Mouse (Mus musculus): ENCODE results near the gene Prtg. TPM values are rescaled to one million over a fixed set of nuclear protein-coding genes. Genes with fewer than 3 reads are reported as not detected.

The Prtg gene
- 5.1 and 6.2 TPM in 2 replicates for polyA plus RNA-seq (2014; fragmentation: Nextera tagmentation; extraction: Ambion mirVana)

- peak; percentile 89 for ATAC-seq (ENCODE audit: low FRiP score)
- H3K9ac ChIP-seq (ENCODE audit: low read length): peak within 1 kb of the TSS; percentile 94
These were observed at the start of gene Prtg for GRCm38 (mm10) chr9:72806731-72807419. TSS of gene Prtg (plus strand) at chr9:72806874.

GRCm38 (mm10) chr9:72757143-72757542, 49.5 kb upstream of the Prtg start:
- DNase-seq (ENCODE audit: low spot score, missing footprints) (no peak), ATAC-seq (ENCODE audit: low FRiP score) (no peak)
- 89% methylated on average over 5 of the region's 5 CpGs for WGBS
- Histone ChIP-seq H3K27me3 (ENCODE audit: control insufficient read depth, insufficient read depth, low read length) (no peaks in the 10 kb centered on the region), H3K4me2 (no peak overlapping the region), H3K36me3 (ENCODE audit: control insufficient read depth, insufficient read depth, low read length) (no peaks in the 10 kb centered on the region), H3K9me3 (ENCODE audit: control insufficient read depth, low read length) (no peaks in the 10 kb centered on the region), H3K9ac (ENCODE audit: low read length) (no peak overlapping the region), H3K4me1 (ENCODE audit: control insufficient read depth, insufficient read depth, low read length) (peaks cover 4% of the 10 kb centered on the region; the same call in 1 of the 2 replicates), H3K27ac (ENCODE audit: low read depth, low read length) (no peak overlapping the region), H3K4me3 (ENCODE audit: low read depth, low read length) (no peak overlapping the region)

More at GRCm38 (mm10) chr9:72806731-72807419, at the start of gene Prtg:
- no peaks in the 10 kb centered on the region for H3K27me3 ChIP-seq (ENCODE audit: control insufficient read depth, insufficient read depth, low read length)
- H3K4me2 ChIP-seq: peak within 1 kb of the TSS; percentile 85
- peak within 1 kb of the TSS; percentile 88 for H3K4me3 ChIP-seq (ENCODE audit: low read depth, low read length)
- peak within 1 kb of the TSS; percentile 94 for H3K27ac ChIP-seq (ENCODE audit: low read depth, low read length)
- WGBS: under 1% methylated on average over 55 of the region's 57 CpGs
- H3K4me1 ChIP-seq (ENCODE audit: control insufficient read depth, insufficient read depth, low read length): peaks cover 26% of the 10 kb centered on the region
- no peaks in the 10 kb centered on the region for H3K36me3 ChIP-seq (ENCODE audit: control insufficient read depth, insufficient read depth, low read length)
- peak; percentile 98 for DNase-seq (ENCODE audit: low spot score, missing footprints)
- no peaks in the 10 kb centered on the region for H3K9me3 ChIP-seq (ENCODE audit: control insufficient read depth, low read length)

GRCm38 (mm10) chr9:72758705-72759131, 48.0 kb upstream of the Prtg start:
- DNase-seq (ENCODE audit: low spot score, missing footprints) (no peak), ATAC-seq (ENCODE audit: low FRiP score) (no peak)
- Histone ChIP-seq H3K36me3 (ENCODE audit: control insufficient read depth, insufficient read depth, low read length) (no peaks in the 10 kb centered on the region), H3K27me3 (ENCODE audit: control insufficient read depth, insufficient read depth, low read length) (no peaks in the 10 kb centered on the region), H3K9me3 (ENCODE audit: control insufficient read depth, low read length) (no peaks in the 10 kb centered on the region), H3K4me2 (no peak overlapping the region), H3K4me3 (ENCODE audit: low read depth, low read length) (no peak overlapping the region), H3K9ac (ENCODE audit: low read length) (no peak overlapping the region), H3K27ac (ENCODE audit: low read depth, low read length) (no peak overlapping the region), H3K4me1 (ENCODE audit: control insufficient read depth, insufficient read depth, low read length) (peaks cover 3% of the 10 kb centered on the region; the same call in 1 of the 2 replicates)
- 63% methylated on average over 8 of the region's 8 CpGs for WGBS

- ATAC-seq (ENCODE audit: low FRiP score) (no peak), DNase-seq (ENCODE audit: low spot score, missing footprints) (no peak)
- 57% methylated on average over 3 of the region's 3 CpGs for WGBS
- H3K27me3 ChIP-seq (ENCODE audit: control insufficient read depth, insufficient read depth, low read length): no peaks in the 10 kb centered on the region
- H3K9ac ChIP-seq (ENCODE audit: low read length): no peak overlapping the region
- no peaks in the 10 kb centered on the region for H3K36me3 ChIP-seq (ENCODE audit: control insufficient read depth, insufficient read depth, low read length)
- H3K4me2 ChIP-seq: no peak overlapping the region
- H3K4me1 ChIP-seq (ENCODE audit: control insufficient read depth, insufficient read depth, low read length): no peaks in the 10 kb centered on the region
- no peak overlapping the region for H3K27ac ChIP-seq (ENCODE audit: low read depth, low read length)
- no peaks in the 10 kb centered on the region for H3K9me3 ChIP-seq (ENCODE audit: control insufficient read depth, low read length)
- no peak overlapping the region for H3K4me3 ChIP-seq (ENCODE audit: low read depth, low read length)
These were observed 43.5 kb upstream of the Prtg start for GRCm38 (mm10) chr9:72763050-72763718.

- no peaks in the 10 kb centered on the region for H3K4me1 ChIP-seq (ENCODE audit: control insufficient read depth, insufficient read depth, low read length)
- peak overlapping the region; percentile 24 for H3K4me3 ChIP-seq (ENCODE audit: low read depth, low read length)
- no peaks in the 10 kb centered on the region for H3K36me3 ChIP-seq (ENCODE audit: control insufficient read depth, insufficient read depth, low read length)
- no peaks in the 10 kb centered on the region for H3K9me3 ChIP-seq (ENCODE audit: control insufficient read depth, low read length)
- peak; percentile 75 for ATAC-seq (ENCODE audit: low FRiP score)
- DNase-seq (ENCODE audit: low spot score, missing footprints): peak; percentile 98
- no peak overlapping the region for H3K27ac ChIP-seq (ENCODE audit: low read depth, low read length)
- H3K27me3 ChIP-seq (ENCODE audit: control insufficient read depth, insufficient read depth, low read length): no peaks in the 10 kb centered on the region
- H3K4me2 ChIP-seq: peak overlapping the region; percentile 56
- H3K9ac ChIP-seq (ENCODE audit: low read length): peak overlapping the region; percentile 54
- 1% methylated on average over 17 of the region's 17 CpGs for WGBS
These were observed 39.8 kb upstream of the Prtg start for GRCm38 (mm10) chr9:72766789-72767349.

- no peak for DNase-seq (ENCODE audit: low spot score, missing footprints)
- peaks cover 5% of the 10 kb centered on the region for H3K4me1 ChIP-seq (ENCODE audit: control insufficient read depth, insufficient read depth, low read length)
- H3K9ac ChIP-seq (ENCODE audit: low read length): no peak overlapping the region
- H3K27ac ChIP-seq (ENCODE audit: low read depth, low read length): no peak overlapping the region
- H3K4me3 ChIP-seq (ENCODE audit: low read depth, low read length): no peak overlapping the region
- H3K4me2 ChIP-seq: no peak overlapping the region
- WGBS: 95% methylated on average over 4 of the region's 4 CpGs
- H3K27me3 ChIP-seq (ENCODE audit: control insufficient read depth, insufficient read depth, low read length): no peaks in the 10 kb centered on the region
- no peaks in the 10 kb centered on the region; the same call in 1 of the 2 replicates for H3K36me3 ChIP-seq (ENCODE audit: control insufficient read depth, insufficient read depth, low read length)
- H3K9me3 ChIP-seq (ENCODE audit: control insufficient read depth, low read length): no peaks in the 10 kb centered on the region
- ATAC-seq (ENCODE audit: low FRiP score): no peak
These were observed 31.7 kb upstream of the Prtg start for GRCm38 (mm10) chr9:72775022-72775421.

GRCm38 (mm10) chr9:72779004-72779403, 27.7 kb upstream of the Prtg start:
- 60% methylated on average over 11 of the region's 11 CpGs for WGBS
- DNase-seq (ENCODE audit: low spot score, missing footprints) (no peak), ATAC-seq (ENCODE audit: low FRiP score) (no peak)
- Histone ChIP-seq H3K9me3 (ENCODE audit: control insufficient read depth, low read length) (no peaks in the 10 kb centered on the region), H3K9ac (ENCODE audit: low read length) (no peak overlapping the region), H3K4me2 (no peak overlapping the region), H3K4me3 (ENCODE audit: low read depth, low read length) (no peak overlapping the region), H3K27ac (ENCODE audit: low read depth, low read length) (no peak overlapping the region), H3K36me3 (ENCODE audit: control insufficient read depth, insufficient read depth, low read length) (no peaks in the 10 kb centered on the region; the same call in 1 of the 2 replicates), H3K27me3 (ENCODE audit: control insufficient read depth, insufficient read depth, low read length) (no peaks in the 10 kb centered on the region), H3K4me1 (ENCODE audit: control insufficient read depth, insufficient read depth, low read length) (peaks cover 5% of the 10 kb centered on the region)

- DNase-seq (ENCODE audit: low spot score, missing footprints): peak; percentile 89
- H3K36me3 ChIP-seq (ENCODE audit: control insufficient read depth, insufficient read depth, low read length): no peaks in the 10 kb centered on the region; the same call in 1 of the 2 replicates
- no peak overlapping the region for H3K4me3 ChIP-seq (ENCODE audit: low read depth, low read length)
- H3K4me2 ChIP-seq: no peak overlapping the region
- no peaks in the 10 kb centered on the region for H3K9me3 ChIP-seq (ENCODE audit: control insufficient read depth, low read length)
- no peak for ATAC-seq (ENCODE audit: low FRiP score)
- no peak overlapping the region for H3K9ac ChIP-seq (ENCODE audit: low read length)
- H3K4me1 ChIP-seq (ENCODE audit: control insufficient read depth, insufficient read depth, low read length): peaks cover 5% of the 10 kb centered on the region
- WGBS: 4% methylated on average over 4 of the region's 4 CpGs
- no peaks in the 10 kb centered on the region for H3K27me3 ChIP-seq (ENCODE audit: control insufficient read depth, insufficient read depth, low read length)
- no peak overlapping the region for H3K27ac ChIP-seq (ENCODE audit: low read depth, low read length)
These were observed 26.9 kb upstream of the Prtg start for GRCm38 (mm10) chr9:72779733-72780132.

- Histone ChIP-seq H3K4me2 (no peak overlapping the region), H3K9me3 (ENCODE audit: control insufficient read depth, low read length) (no peaks in the 10 kb centered on the region), H3K4me3 (ENCODE audit: low read depth, low read length) (no peak overlapping the region), H3K27me3 (ENCODE audit: control insufficient read depth, insufficient read depth, low read length) (no peaks in the 10 kb centered on the region), H3K4me1 (ENCODE audit: control insufficient read depth, insufficient read depth, low read length) (peaks cover 5% of the 10 kb centered on the region), H3K27ac (ENCODE audit: low read depth, low read length) (no peak overlapping the region), H3K36me3 (ENCODE audit: control insufficient read depth, insufficient read depth, low read length) (no peaks in the 10 kb centered on the region; the same call in 1 of the 2 replicates), H3K9ac (ENCODE audit: low read length) (no peak overlapping the region)
- DNase-seq (ENCODE audit: low spot score, missing footprints) (peak; percentile 88), ATAC-seq (ENCODE audit: low FRiP score) (no peak)
- 53% methylated on average over 5 of the region's 5 CpGs for WGBS
These were observed 26.0 kb upstream of the Prtg start for GRCm38 (mm10) chr9:72780694-72781093.

All from midbrain, embryonic 11.5 days (tissue).